Mouse (Mus musculus) testis, postnatal 14 days (tissue): Measurements from ENCODE around the gene Ywhaq.

ENCODE experiments used
- DNase-seq: peaks from one replicate; pipeline ENCODE4 v3.0.0; 2021; ENCODE audit warnings: low spot score

The Ywhaq gene

DNA sequence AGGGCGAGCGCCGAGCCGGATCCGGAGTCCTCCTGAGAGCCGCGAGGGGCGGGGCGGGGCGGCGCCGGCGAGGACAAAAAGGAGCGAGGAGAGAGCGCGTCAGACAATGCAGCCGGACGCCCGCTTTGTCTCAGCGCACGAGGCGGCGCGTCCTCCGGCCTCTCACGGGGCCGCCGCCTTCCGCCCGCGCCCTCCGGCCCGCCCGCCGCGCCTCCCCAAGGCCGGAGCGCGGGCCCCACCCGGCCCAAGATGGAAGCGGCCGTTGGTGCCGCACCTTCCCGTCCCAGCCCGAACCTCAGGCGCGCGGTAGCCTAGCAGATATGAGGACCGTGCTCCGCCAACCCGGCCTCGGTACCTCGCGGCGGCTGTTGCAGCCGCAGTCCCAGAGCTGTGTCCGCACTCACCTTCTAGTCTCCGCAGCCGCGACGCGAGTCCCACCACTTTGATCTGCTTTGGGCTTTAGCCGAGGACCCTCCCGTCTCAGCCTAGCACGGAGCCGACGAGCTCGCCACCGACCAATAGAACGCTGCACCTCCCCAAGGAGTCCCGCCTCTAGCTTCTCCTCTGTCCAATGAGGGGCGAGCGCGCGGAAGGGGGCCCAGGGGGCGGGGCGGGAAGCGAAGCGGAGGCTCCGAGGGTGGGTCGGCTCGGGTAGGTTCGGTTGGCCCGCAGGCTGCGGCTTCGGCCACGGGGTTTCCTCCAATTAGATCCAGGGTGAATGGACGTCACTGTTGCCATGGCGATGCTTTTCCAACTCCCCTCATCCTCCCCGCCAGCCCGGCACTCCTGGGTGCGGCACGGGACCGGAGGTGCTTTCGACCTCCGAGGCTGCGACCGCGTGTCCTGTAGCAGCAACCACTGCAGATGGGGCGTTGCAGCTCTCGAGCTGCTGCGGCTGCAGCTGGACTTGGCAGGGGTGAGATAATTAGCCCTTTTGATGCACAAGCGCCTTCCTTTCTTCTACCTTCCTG is at the start of gene Ywhaq:
Gene Ywhaq (minus strand): TSS at position 538 of the 971 bp plus-strand sequence.
- DNase-seq, result peak; percentile 98

DNA sequence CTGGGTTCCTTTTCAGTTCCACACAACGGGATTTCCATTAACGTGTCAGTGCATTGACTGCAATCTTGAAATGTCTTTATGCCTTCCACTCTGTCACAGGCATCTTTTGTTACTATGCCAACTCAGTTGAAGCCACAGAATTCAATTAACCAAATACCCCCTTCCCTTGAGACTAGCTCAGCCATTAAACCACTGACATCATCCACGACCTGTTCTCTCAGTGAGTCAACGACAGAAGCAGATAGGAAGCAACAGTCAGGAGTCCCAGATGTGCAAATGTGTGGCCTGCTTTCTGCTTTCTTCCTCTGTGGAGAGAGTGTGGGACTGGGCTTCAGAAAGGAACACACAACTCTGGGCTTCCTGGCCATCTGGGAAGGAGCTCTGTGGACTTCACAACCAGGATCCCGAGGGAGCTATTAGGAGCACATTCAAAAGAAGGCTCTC is 46.0 kb upstream of the Ywhaq start:
- DNase-seq, result no peak

DNA sequence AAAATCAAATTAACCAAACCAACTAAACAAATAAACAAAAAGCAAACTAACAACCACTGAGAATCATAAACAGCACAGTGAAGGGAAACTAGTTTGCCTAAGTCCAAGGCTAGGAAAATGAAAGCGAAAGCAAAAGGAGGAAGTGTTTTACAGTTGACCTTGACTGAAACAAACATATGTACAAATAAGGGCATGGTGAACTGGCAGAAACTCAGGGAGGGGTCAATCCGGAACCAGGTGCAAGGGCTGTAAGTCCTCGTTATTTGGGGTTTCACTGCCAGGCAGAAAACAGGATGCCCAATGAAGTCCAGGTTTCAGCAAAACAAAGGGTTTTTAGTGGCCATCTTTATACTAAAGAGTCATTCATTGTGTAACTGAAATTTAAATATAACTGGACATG is 45.2 kb upstream of the Ywhaq start:
- no peak for DNase-seq

DNA sequence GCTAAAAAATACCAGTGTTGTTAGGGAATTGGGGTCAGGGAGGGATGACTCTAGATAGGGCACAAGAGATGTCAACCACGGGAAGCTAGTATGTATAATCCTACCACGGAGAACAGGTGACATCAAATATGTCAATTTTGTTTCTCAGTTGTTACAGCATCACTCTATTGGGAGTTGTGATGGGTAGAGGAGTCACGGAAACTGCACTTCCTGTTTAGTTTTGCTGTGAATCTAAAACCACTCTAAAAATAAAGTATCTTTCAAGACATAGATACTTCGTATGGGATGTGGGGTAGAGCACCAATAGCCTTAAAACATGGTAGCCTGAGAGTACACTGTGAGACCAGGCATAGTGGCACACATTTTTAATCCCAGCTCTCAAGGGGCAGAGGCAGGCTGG is 42.2 kb upstream of the Ywhaq start:
- no peak for DNase-seq

DNA sequence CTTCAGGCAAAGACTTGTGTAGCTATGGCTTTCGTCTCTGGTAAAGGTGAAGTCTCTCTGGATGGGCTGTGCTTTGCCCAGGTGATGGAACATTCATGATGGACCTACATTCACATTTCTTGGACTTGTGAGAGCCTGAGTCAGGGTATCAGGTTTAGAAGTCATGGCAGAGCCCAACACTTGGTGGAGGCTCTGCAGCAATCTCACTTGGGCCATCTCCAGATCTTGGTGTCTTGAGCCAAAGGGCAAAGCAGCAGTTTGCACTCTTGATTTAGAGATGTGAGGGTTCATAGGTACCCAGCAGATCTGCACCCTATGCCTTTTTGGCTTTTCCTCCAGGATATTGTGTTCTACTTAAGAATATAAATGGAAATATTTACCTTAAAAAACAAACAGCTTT is 38.6 kb upstream of the Ywhaq start:
- no peak for DNase-seq

DNA sequence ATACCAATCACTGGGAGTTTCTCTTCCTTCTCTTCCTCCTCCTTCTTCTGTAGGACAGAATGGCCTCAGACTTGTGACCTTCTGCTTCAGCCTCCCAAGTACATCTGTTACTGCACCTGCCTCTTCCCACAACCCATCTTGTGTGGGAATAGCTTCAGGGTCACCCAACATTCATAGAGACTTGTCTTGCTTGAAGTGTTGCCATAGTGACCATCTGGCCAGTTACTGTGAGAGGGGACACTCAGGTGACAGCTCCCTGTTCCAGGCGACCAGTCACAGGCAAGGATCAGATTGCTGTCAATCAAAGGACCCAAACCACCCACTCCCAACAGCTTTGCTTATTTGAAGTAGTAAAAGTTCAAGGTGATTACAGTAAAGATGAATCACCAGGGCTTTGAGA is 34.3 kb upstream of the Ywhaq start:
- DNase-seq, result no peak

DNA sequence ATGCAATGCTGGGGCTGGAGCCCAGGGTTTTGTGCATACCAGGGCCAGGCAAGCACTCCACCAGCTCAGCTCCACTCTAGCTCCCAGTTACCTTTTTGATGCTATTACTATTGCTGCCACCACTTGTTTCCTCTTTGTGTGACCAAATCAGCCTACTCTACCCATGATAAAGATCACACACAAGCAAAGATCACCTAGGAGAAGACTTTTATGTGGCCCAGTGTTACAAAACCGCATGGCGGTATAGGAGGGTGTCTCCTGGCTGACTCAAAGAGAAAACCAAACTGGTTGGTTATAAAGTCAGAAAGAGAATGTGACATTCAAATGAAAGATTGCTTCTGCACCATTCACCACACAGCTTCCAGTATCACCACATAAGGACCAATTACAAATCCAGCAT is 33.9 kb upstream of the Ywhaq start:
- no peak for DNase-seq

DNA sequence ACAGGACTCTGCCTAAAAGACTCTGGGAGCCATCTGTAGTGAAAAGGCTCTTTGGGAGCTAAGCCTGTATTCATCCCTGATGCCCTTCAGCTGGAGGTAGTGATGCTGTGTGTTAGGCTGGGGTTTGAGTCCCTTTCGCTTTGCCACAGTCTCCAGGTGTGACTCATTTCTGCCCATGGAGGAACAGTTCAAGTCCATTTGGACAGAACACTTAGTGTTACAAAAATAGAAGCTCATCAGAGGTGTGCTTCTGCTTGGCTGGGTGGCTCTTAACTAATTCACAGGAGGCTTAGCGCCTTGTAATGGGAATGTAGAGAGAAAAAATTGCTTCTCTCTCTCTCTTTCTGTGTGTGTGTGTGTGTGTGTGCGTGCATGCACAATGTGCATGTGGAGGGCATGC is 26.3 kb upstream of the Ywhaq start:
- no peak for DNase-seq

DNA sequence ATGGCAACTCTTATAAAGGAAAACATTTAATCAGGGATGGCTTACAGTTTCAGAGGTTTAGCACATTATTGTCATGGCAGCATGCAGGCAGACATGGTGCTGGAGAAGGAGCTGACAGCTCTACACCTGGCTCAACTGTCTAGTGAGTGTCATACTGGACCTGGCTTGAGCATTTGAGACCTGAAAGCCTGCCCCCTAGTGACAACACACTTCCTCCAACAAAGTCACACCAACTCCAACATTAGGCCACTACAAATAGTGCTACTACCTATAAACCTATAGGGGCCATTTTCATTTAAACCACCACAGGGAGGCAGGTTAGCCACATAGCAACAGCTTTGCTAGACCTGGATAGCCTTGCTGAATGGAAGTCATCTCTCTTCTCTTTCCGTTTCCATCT is 24.4 kb upstream of the Ywhaq start:
- DNase-seq, result no peak

DNA sequence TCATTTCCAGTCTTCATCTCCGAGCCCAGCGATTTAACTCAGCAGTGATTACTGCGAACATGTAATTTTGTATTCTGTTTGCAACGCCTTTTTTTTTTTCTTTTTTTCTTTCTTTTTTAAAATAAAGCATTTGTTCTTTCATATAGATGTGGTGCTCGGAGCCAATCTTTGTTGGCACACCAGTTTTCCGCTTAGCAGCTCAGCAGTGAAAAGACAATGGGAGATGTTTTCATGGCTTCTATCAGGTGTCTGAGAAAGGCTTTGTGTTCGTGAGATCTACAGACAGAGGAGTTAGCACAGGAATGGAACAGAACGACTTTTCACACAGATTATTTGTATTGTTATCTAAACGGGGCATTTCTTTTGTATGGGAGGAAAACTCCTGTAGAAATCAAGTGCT is 22.0 kb upstream of the Ywhaq start:
- no peak for DNase-seq

DNA sequence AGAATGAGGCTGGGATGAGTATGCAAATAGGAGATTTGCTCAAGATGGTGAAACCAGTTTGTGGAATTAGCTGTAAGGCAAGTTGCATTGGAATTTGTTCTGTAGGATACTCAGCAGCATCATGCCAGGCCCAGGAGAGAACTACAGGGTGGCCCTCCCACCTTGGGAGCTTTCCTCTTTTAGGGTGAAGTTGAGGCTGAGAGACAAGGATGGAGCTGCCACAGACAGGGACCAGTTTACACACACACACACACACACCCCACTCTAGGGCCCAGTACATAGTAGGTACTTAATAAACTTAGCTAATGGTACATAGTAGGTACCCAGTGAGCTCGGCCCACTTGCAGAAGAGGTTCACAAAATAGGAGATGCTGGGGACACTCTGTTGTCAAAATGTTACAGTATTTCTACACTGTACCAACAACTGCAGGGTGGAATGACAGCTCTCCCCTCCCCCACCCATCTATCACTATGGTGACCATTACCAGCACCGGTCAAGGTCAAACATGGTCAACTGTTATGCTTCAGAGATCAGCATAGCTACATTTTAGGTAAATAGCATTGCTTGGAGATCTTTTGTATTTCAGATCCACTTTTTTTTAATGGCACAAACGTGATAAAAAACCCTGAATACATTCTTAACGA is 21.4 kb upstream of the Ywhaq start:
- DNase-seq, result peak; percentile 45

DNA sequence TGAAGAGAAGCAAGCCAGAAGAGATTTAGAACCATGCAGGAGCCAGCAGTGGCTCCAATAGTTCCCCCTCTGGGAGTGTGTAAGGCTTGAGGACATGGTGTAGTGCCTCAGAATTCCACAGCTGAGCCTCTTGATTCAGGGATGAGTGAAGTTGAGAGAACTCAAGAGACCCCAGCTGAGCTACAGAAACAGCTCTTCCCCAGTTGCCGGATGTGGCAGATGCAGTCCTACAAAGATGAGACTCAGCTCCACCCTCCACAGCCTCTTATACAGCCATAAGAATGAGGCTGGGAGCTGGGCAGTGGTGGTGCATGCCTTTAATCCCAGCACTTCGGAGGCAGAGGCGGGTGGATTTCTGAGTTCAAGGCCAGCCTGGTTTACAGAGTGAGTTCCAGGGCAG is 20.9 kb upstream of the Ywhaq start:
- no peak for DNase-seq

DNA sequence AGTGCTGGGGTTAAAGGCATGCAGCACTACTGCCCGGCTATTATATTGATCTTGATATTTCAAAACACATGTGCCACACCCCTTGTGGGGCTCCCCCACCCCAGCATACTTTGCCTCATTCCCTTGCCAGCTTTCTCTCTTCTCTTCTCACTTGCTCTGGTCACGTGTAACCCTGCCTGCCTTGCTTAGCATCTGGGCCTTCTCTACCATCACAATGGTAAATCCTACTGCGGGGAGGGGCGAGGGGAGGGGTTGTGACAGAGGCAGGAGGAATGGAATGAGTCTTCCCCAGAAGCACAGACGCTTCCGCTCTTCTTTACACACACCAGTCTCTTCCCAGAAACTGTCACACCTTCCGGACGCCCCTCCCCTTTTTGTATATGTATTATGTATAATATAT is 14.5 kb upstream of the Ywhaq start:
- DNase-seq, result no peak

DNA sequence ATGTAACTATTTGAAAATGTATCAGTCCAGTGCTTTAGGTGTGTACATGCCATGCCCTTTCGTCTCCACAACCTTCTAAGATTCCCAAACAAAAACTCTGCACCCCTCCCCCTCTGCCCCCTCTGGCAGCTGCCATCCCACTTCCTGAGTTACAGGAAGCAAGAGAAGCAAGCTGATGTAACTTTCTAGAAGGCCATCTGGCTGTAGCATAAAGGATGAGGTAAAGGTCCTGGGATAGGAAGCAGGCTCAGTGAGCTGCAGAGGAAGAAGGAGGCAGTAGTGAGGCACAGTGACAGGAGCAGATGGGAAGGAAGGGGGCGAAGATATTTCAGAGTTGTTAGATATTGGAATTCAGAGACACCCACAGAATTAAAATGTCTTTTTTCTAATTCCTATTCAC is 13.6 kb upstream of the Ywhaq start:
- DNase-seq, result no peak

DNA sequence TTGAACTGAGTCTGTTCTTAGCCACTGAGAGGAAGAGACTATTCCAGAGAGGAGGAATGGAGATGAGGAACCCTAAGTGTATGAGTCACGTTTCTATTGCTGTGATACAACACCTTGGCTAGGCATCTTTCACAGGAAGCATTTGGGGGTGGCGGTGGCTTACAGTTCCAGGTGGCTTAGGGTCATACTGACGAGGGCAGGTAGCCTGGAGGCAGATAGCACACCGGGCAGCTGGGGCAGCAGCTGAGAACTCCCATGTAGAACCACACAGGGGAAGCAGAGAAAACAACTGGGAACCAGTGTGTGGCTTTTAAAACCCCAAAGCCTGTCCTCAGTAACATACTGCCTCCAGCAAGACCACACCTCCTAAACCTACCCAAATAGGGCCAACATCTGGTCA is 12.7 kb upstream of the Ywhaq start:
- DNase-seq, result no peak

DNA sequence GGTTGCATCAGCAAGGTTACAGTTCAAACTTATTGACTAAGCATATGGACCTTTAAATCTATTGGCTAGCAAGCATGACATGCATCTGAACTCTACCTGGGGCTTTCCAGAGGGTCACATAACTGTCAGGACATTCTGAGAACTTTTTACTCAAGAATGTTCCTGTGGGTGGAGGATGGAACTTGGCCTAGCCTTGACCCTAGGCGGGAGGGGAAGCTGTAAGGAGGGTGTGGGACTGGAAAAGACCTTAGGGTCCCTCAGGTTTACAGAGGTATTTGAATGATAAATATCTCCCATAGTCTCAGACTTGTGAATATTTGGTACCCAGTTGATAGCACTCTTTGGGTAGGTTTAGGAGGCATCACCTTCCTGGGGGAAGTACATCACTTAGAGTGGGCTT is 11.6 kb upstream of the Ywhaq start:
- DNase-seq, result no peak

DNA sequence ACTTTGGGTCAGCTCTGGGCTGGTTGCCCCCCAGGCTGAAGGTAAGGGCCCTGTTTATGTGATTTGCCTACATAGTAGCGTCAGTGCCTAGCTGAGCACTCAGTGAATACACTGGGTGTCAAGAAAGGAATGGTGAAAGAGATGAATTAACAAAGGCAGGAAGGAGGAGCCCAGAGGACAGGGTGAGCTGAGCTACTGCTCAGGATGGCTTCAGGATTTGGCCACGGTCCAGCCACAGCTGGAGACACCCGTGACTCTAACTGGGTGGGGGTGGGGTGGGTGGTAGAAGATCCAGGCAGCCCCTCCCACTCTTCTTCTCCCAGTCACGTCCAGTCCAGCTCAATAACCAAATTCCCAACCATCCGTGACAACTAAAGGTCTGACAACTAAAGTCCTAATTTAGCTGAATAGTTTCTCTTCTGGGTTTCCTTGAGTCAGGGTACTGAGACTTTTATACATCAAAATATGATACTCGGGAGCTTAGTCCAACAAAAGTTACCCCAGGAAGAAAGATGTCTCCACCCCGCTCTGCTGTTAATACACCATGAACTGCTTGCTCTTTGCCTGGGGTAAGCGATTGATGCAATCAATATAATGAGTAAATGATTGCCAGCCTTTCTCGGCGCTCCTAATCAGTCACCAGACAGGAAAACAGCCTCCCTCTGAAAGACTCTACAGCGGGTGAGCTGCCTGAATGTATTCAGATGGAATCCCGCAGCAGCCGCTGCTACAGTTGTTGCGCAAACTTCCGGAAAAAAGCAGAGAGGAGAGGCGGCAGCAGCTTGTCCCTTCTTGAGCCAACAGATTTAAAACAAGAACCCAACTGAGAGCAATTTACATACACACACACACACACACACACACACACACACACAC is 8.9 kb upstream of the Ywhaq start:
- peak; percentile 47 for DNase-seq

DNA sequence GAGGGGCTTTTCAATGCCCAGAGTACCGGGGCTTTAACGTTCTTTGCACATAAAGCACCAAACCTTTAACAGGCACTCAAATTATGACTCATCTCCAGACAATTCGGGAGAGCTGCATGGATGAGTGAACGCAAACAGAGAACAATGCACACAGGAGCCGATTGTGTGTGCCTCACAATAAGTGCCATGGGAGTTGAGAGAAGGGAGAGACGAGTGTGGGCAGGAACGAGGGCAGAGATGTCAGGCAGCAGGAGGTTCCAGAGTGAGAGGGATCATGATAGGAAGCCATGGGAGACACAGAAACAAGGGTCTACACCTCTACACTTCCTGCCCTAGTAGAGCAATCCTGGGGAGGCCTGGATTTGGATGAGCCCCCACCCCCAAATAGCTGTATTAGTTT is 7.2 kb upstream of the Ywhaq start:
- DNase-seq, result peak; percentile 52

DNA sequence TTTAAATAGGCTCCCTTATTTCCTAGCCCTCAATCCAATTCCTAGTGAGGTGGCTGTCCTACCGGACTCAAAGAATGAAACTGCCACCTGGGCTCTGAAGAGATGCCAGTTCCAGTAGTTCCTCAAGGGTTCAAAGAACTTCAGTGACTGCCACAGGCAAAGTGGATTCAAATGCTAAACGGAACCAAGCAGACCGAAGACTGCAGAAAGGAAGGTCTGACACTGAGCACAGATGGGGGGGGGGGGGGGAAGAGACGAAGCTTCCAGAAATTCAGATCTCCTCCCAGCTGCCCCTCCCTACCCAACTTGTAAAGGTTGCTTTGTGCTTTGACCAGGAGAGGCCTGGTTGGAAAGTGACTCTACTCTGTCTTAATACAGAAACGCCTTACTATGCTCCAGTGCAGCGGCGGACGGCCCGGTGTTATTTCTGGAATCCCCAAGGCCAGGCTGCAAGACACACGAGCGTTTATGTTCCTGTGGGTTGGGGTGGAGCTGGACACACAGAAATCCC is 1.2 kb upstream of the Ywhaq start:
- no peak for DNase-seq

DNA sequence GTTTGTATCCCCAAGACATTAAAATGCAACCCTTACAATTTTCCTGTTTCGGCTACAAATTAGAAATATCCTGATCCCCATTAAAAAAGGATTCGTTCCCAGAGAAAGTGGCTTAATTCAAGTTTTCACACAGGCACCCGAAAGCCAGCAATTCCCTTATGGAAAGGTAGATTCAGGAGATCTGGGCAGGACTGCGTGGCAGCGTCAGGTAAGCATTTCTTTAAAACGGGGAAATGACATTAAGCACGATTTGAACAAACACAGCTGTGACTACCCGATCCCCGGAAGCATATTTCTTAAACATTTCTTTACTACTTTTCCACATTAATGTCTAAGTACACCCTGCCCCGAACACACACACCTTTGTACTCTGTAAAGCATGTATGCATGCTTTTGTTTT is 646 bp upstream of the Ywhaq start:
- no peak for DNase-seq

DNA sequence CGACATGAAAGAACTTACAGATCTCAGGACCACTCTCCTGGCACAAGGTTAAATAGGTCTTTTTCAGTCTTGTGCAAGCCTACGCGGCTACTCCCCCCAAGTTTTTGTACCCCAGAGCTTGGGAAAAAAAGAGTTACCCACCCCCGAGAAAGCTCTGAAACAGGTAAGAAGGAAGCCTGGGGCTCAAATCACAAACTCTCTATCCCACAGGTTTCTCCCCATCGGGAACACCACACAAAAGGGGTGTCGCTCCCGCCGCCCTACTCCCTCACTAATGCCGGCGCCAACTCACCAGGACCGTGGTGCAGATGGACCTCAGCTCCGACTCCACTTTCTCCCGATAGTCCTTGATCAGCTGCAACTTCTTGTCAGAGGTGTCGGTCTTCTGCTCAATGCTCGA is 931 bp downstream of the Ywhaq start:
- DNase-seq, result no peak

DNA sequence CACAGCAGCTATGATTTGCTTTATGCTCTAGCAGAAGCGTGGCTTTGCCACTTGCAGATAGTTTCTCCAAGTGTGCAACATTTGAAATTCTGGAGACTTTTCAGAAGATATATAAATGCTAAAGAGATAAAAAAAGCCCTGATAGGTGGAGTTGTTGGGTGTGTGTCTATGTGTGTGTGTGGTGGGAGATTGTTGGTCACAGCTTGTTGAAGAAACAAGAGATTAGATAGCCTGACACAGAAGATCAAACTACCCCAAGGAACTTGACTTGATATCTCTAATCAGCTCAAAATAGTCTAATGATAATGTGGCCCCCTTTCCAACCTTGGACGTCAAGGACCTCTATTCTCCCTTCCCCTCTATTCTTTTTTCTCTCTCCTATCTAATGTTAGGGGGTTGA is 6.8 kb downstream of the Ywhaq start:
- no peak for DNase-seq
